In the genomic region with DNA sequence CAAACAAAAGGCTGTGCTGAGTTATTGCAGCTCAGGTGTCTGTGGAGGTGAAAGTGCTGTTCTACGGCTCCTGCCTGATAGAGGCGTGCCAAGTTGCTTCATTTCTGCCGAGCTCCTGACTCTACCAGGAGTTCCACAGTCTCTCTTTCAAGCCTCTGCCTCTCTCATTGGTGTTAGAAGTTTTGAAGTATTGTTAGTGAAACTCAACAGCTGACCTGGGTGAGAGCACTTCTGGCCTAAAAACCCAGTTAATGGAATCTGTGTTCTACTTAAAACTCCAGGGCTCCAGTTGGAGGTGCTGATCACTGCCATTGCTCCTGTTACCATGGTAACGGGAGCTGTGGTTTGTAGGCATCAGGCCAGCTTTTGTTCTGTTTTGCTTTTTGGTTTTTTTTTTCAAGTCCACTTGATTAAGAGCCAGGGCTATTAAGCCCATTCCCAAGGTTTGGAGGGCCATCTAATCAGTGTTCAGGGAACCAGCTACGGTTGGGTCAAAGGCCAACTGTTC, we compare ENCODE assay signal across 10 mouse cellular contexts. TPM values are rescaled to one million over a fixed set of nuclear protein-coding genes. Genes with fewer than 3 reads are reported as not detected.
DNase-seq lines count a peak whose midpoint lies in the region; ATAC-seq and TF ChIP-seq lines count a peak whose summit lies in the region.
"Had no signal": no experiment of that assay in that cellular context is flagged by ENCODE, and none has a peak within 500 bp of the region (broad histone marks: within the 10 kb centered on the region; RNA-seq: fewer than 3 reads in every experiment).

No protein-coding gene starts in this region.

- DNase-seq in kidney, adult 2 months = peak; percentile 47
- DNase-seq in kidney, postnatal 10 days = no peak
- DNase-seq in embryo, embryonic 10 days (ENCODE audit: low spot score) = peak; percentile 73
- DNase-seq in c-Kit-positive CD71-positive TER-119-positive erythroid progenitor cells, embryonic 14.5 days (ENCODE audit: low spot score) = no peak
- DNase-seq in spleen, adult 12 weeks (ENCODE audit: low spot score) = no peak
- DNase-seq in right cerebral cortex, postnatal 25 days = no peak

- 47% methylated on average over 5 of the region's 5 CpGs for WGBS in kidney, adult 2 months
- 46% methylated on average over 5 of the region's 5 CpGs for WGBS in intestine, embryonic 16.5 days
- 31% methylated on average over 5 of the region's 5 CpGs for WGBS in midbrain, embryonic 15.5 days

- H3K27ac ChIP-seq in kidney, adult 2 months (ENCODE audit: insufficient read depth, low read depth, low read length) = no peak overlapping the region
- no peak overlapping the region for H3K27ac ChIP-seq in intestine, embryonic 16.5 days (ENCODE audit: low read length)
- H3K27ac ChIP-seq in midbrain, embryonic 15.5 days = peak overlapping the region; percentile 62
- H3K27ac ChIP-seq: embryonic facial prominence, embryonic 12.5 days; kidney, embryonic 15.5 days had no signal

- peaks cover 37% of the 10 kb centered on the region for H3K4me1 ChIP-seq in kidney, adult 2 months (ENCODE audit: control insufficient read depth, insufficient read depth, low read length)
- peaks cover 49% of the 10 kb centered on the region for H3K4me1 ChIP-seq in intestine, embryonic 16.5 days (ENCODE audit: control insufficient read depth, insufficient read depth, low read length)
- H3K4me1 ChIP-seq in midbrain, embryonic 15.5 days = peaks cover 42% of the 10 kb centered on the region

- no peak overlapping the region for H3K4me3 ChIP-seq in kidney, adult 2 months (ENCODE audit: insufficient read depth, low read depth, low read length)
- H3K4me3 ChIP-seq in intestine, embryonic 16.5 days (ENCODE audit: low read length) = no peak overlapping the region
- H3K4me3 ChIP-seq in midbrain, embryonic 15.5 days = no peak overlapping the region
- H3K4me3 ChIP-seq: embryonic facial prominence, embryonic 12.5 days; kidney, embryonic 15.5 days had no signal

- no peaks in the 10 kb centered on the region for H3K9me3 ChIP-seq in intestine, embryonic 16.5 days (ENCODE audit: control insufficient read depth, low read length)
- no peaks in the 10 kb centered on the region for H3K9me3 ChIP-seq in midbrain, embryonic 15.5 days
- H3K9me3 ChIP-seq: embryonic facial prominence, embryonic 12.5 days; kidney, embryonic 15.5 days had no signal

- H3K27me3 ChIP-seq in kidney, adult 2 months (replicated peaks; ENCODE audit: control insufficient read depth, insufficient read depth, low read length) = no peaks in the 10 kb centered on the region
- no peaks in the 10 kb centered on the region for H3K27me3 ChIP-seq in intestine, embryonic 16.5 days (replicated peaks; ENCODE audit: control insufficient read depth, insufficient read depth, low read length)
- no peaks in the 10 kb centered on the region for H3K27me3 ChIP-seq in midbrain, embryonic 15.5 days (replicated peaks)
- H3K27me3 ChIP-seq: embryonic facial prominence, embryonic 12.5 days; kidney, embryonic 15.5 days had no signal

- peak; percentile 67 for ATAC-seq in intestine, embryonic 16.5 days
- ATAC-seq in midbrain, embryonic 15.5 days (replicated peaks) = no peak

- TF ChIP-seq CTCF in kidney, adult 2 months (conservative IDR thresholded peaks at IDR 0.05; ENCODE audit: insufficient read depth, insufficient read length, low read depth, low read length) = no peak

- no peak for TF ChIP-seq POLR2A in kidney, adult 2 months (IDR thresholded peaks at IDR 0.05; ENCODE audit: low read depth, low read length)

- no peak overlapping the region for H3K9ac ChIP-seq in intestine, embryonic 16.5 days (ENCODE audit: low read depth, low read length)
- no peak overlapping the region for H3K9ac ChIP-seq in midbrain, embryonic 15.5 days
- H3K9ac ChIP-seq: embryonic facial prominence, embryonic 12.5 days; kidney, embryonic 15.5 days had no signal

- H3K36me3 ChIP-seq in kidney, adult 2 months (ENCODE audit: control insufficient read depth, insufficient read depth, low read length) = no peaks in the 10 kb centered on the region
- peaks cover 2% of the 10 kb centered on the region; the same call in 1 of the 2 replicates for H3K36me3 ChIP-seq in intestine, embryonic 16.5 days (ENCODE audit: control insufficient read depth, insufficient read depth, low read length)
- H3K36me3 ChIP-seq in midbrain, embryonic 15.5 days (replicated peaks) = no peaks in the 10 kb centered on the region

- H3K4me2 ChIP-seq in intestine, embryonic 16.5 days (ENCODE audit: low read depth, low read length) = no peak overlapping the region
- no peak overlapping the region for H3K4me2 ChIP-seq in midbrain, embryonic 15.5 days
- H3K4me2 ChIP-seq: embryonic facial prominence, embryonic 12.5 days; kidney, embryonic 15.5 days had no signal

RNA-seq across cellular contexts. Expression of a gene that starts 11.6 kb away (rescaled TPM):
- polyA plus RNA-seq in kidney, adult 2 months (2012; rRNA removed) = 27.6 and 28.3 TPM in 2 replicates
- 11.3 and 11.8 TPM in 2 replicates for polyA plus RNA-seq in intestine, embryonic 16.5 days (2015; fragmentation: Nextera tagmentation; extraction: Ambion mirVana)
- polyA plus RNA-seq in midbrain, embryonic 15.5 days (2015; fragmentation: Nextera tagmentation; extraction: Ambion mirVana) = 2.0 and 2.5 TPM in 2 replicates

Comparison
In these comparisons a context has a peak if more than half of its experiments do, and no peak if none do; other contexts are left out.
1. DNase-seq: peak in kidney, adult 2 months (single experiment) and embryo, embryonic 10 days (single experiment); none in kidney, postnatal 10 days (single experiment), c-Kit-positive CD71-positive TER-119-positive erythroid progenitor cells, embryonic 14.5 days (single experiment), spleen, adult 12 weeks (single experiment) and right cerebral cortex, postnatal 25 days (single experiment).